Mouse (Mus musculus) common myeloid progenitor, adult 5-6 weeks (primary cell): ENCODE data around the gene Zfp39. TPM values are rescaled to one million over a fixed set of nuclear protein-coding genes. Genes with fewer than 3 reads are reported as not detected.
"Not testable (repeated sequence)": the region's sequence is repeated elsewhere in the genome, so short reads cannot be mapped to it uniquely, and the experiment has no call there.

Source experiments
- ATAC-seq: replicated peaks from 2 replicates; pipeline ENCODE4 v1.8.0; 2016; ENCODE audit warnings: low read depth, mild to moderate bottlenecking, moderate TSS enrichment, inconsistent platforms; ENCODE audit not compliant: poor library complexity, severe bottlenecking
- total RNA-seq: library from RNA; stranded (forward); fragments of 200-1000, 187-1606 nt; gene quantifications from 2 replicates; pipeline ENCODE4 v1.2.3, GENCODE M21; 2017

The Zfp39 gene
- total RNA-seq, 1 experiment from 2014 or later: 16.4 TPM

DNA sequence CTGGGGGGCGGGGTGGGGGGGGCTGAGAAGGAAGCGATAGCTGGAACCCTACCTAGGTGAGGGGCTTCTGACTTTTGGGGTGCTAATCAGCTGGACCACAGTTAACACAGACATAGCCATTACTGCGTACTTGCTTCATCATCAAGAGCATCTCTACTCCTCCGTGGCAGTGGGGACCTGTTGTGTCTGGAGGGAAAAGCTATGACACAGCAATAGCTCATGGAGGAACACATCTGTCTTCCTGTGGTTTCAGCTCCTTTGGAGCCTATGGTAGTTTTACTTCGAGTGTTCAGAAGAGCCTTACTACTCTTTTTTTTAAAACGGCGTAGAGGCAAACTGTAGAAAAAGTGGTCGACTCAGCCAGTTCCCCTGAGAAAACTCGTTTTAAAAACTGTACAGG, 56.4 kb downstream of the Zfp39 start:
- peak; percentile 33; the same call in 1 of the 2 replicates for ATAC-seq

DNA sequence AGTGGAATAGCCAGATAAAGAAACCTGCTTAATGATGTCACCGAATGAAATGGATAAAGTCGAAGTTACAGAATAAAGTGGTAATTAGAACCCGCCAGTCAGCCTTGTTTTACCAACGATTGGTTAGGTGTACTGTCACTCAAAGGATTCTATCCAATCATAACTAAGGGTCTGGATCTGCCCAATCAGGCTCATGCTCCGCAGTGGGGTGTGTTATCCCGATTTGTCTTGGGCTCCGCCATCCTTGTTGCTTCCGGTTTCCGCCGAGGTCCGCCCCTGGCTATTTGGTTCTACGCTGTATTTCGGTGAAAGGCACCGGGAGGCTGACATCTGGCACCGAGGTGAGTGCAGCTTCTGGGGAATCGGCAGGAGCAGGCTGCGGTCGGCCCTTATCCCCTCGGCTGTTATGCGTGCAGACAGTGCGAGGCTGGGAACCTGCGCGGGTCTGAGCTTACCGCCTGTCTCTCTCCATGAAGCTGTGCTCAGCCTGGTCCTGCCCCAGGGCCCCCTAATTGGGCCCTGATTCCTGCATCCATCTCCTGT, 57.0 kb downstream of the Zfp39 start, which contains the start of gene Gm12258:
Gene Gm12258, plus strand, starts transcription at position 240 of the 543 bp plus-strand sequence.
- ATAC-seq: peak; percentile 100

DNA sequence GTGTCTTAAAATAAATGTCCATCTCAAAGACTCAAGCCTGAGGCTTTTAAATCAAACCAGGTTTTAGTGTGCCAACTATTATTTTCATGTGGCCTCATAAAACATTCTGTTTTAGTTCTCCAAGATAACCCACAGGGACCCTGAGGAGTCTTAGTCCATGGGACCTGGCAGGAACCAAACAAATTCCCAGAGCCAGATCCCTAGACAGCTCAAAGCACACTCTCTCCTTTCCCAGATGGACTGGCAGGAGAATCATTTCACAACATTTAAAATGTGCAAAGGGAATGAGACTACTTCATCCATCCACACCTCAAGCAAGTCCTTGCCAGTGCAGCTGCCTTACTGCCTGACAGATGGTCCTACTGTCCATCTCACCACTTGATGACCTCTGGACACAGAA, 65.1 kb downstream of the Zfp39 start, which contains the start of gene Olfr311:
Gene Olfr311, plus strand, starts transcription at position 301 of the 400 bp plus-strand sequence.
- not testable (repeated sequence) for ATAC-seq

Other genes with a start within 250 kb of the Zfp39 start
- gene Olfr322, start 245.4 kb downstream of the Zfp39 start, total RNA-seq: 0.27 TPM in 1 of 2 replicates, not detected in the other
- not detected in 2 replicates for gene Olfr320, start 223.1 kb downstream of the Zfp39 start, total RNA-seq
- gene Olfr319, start 205.1 kb downstream of the Zfp39 start, total RNA-seq: not detected in 2 replicates
- not detected in 2 replicates for gene Olfr318, start 180.2 kb downstream of the Zfp39 start, total RNA-seq
- gene Olfr317, start 165.0 kb downstream of the Zfp39 start, total RNA-seq: not detected in 2 replicates
- not detected in 2 replicates for gene Olfr316, start 151.5 kb downstream of the Zfp39 start, total RNA-seq
- gene Olfr315, start 131.0 kb downstream of the Zfp39 start, total RNA-seq: not detected in 2 replicates
- gene Olfr314, start 121.3 kb downstream of the Zfp39 start, total RNA-seq: not detected in 2 replicates
- gene Fam183b, start 102.3 kb downstream of the Zfp39 start, total RNA-seq: not detected in 2 replicates
- gene Olfr313, start 89.2 kb downstream of the Zfp39 start, total RNA-seq: not detected in 2 replicates
- not detected in 2 replicates for gene Olfr312, start 75.0 kb downstream of the Zfp39 start, total RNA-seq
- not detected in 2 replicates for gene Olfr311, start 65.0 kb downstream of the Zfp39 start, total RNA-seq
- 1.8 and 2.0 TPM in 2 replicates for gene Gm12258, start 57.1 kb downstream of the Zfp39 start, total RNA-seq
- gene 2810021J22Rik, start 37.0 kb downstream of the Zfp39 start, total RNA-seq: 4.7 and 11.1 TPM in 2 replicates
- 3.8 and 5.9 TPM in 2 replicates for gene Btnl10, start 13.7 kb upstream of the Zfp39 start, total RNA-seq
- gene Rnf187, start 34.7 kb upstream of the Zfp39 start, total RNA-seq: 88.5 and 107 TPM in 2 replicates
- 12.7 and 17.8 TPM in 2 replicates for gene Hist3h2ba, start 44.7 kb upstream of the Zfp39 start, total RNA-seq
- 215 and 229 TPM in 2 replicates for gene Hist3h2a, start 50.5 kb upstream of the Zfp39 start, total RNA-seq
- not detected in 2 replicates for gene Trim17, start 50.5 kb upstream of the Zfp39 start, total RNA-seq
- gene Trim11, start 73.9 kb upstream of the Zfp39 start, total RNA-seq: 14.8 and 16.9 TPM in 2 replicates
- gene Obscn, start 232.2 kb upstream of the Zfp39 start, total RNA-seq: 0.19 TPM in 1 of 2 replicates, not detected in the other